Mouse (Mus musculus): ENCODE results near the gene Phactr3.

- no peak for TF ChIP-seq POLR2A (IDR thresholded peaks at IDR 0.05; ENCODE audit: borderline replicate concordance, low read depth, low read length)
- no peak for TF ChIP-seq CTCF (IDR thresholded peaks at IDR 0.05; ENCODE audit: low read depth, low read length)
Measured at GRCm38 (mm10) chr2:178220148-178220717, 101.5 kb downstream of the Phactr3 start.

Measured in bone marrow macrophage, adult 2 months (primary cell).